Mouse (Mus musculus): ENCODE results near the gene Tdgf1.

Gene Tdgf1

GRCm38 (mm10) chr9:110914631-110915236 lies 31.2 kb downstream of the Tdgf1 start:
- no peak for DNase-seq (ENCODE audit: low read depth, low spot score)

- no peak for DNase-seq (ENCODE audit: low read depth, low spot score)
Observed at GRCm38 (mm10) chr9:110909371-110909967, 36.5 kb downstream of the Tdgf1 start.

- no peak for DNase-seq (ENCODE audit: low read depth, low spot score)
Observed at GRCm38 (mm10) chr9:110908631-110909016, 37.3 kb downstream of the Tdgf1 start.

GRCm38 (mm10) chr9:110907838-110908630 lies 37.9 kb downstream of the Tdgf1 start:
- no peak for DNase-seq (ENCODE audit: low read depth, low spot score)

GRCm38 (mm10) chr9:110907201-110907837 lies 38.6 kb downstream of the Tdgf1 start:
- no peak for DNase-seq (ENCODE audit: low read depth, low spot score)

GRCm38 (mm10) chr9:110902271-110902670 lies 43.7 kb downstream of the Tdgf1 start:
- DNase-seq (ENCODE audit: low read depth, low spot score), result no peak

GRCm38 (mm10) chr9:110901204-110901603 lies 44.8 kb downstream of the Tdgf1 start:
- no peak for DNase-seq (ENCODE audit: low read depth, low spot score)

GRCm38 (mm10) chr9:110899451-110900008 lies 46.4 kb downstream of the Tdgf1 start:
- DNase-seq (ENCODE audit: low read depth, low spot score), result no peak

- DNase-seq (ENCODE audit: low read depth, low spot score), result peak; percentile 73
Observed at GRCm38 (mm10) chr9:110896595-110896994, 49.4 kb downstream of the Tdgf1 start.

- DNase-seq (ENCODE audit: low read depth, low spot score), result no peak
Observed at GRCm38 (mm10) chr9:110895994-110896393, 50.0 kb downstream of the Tdgf1 start.

- no peak for DNase-seq (ENCODE audit: low read depth, low spot score)
Observed at GRCm38 (mm10) chr9:110895507-110895906, 50.5 kb downstream of the Tdgf1 start.

GRCm38 (mm10) chr9:110893429-110893828 lies 52.5 kb downstream of the Tdgf1 start:
- no peak for DNase-seq (ENCODE audit: low read depth, low spot score)

GRCm38 (mm10) chr9:110892552-110892951 lies 53.4 kb downstream of the Tdgf1 start:
- DNase-seq (ENCODE audit: low read depth, low spot score), result no peak

GRCm38 (mm10) chr9:110891077-110891828 lies 54.7 kb downstream of the Tdgf1 start:
- no peak for DNase-seq (ENCODE audit: low read depth, low spot score)

- DNase-seq (ENCODE audit: low read depth, low spot score), result no peak
Observed at GRCm38 (mm10) chr9:110890026-110890783, 55.8 kb downstream of the Tdgf1 start.
